Mouse (Mus musculus): Measurements from ENCODE around the gene Fam234b.
A peak's percentile ranks its signal among the peaks of the same experiment; 100 is the strongest.

Gene Fam234b

GRCm38 (mm10) chr6:135197921-135198532 lies at the start of gene Fam234b, which contains the start of gene Hebp1:
TSS of gene Fam234b (plus strand) at chr6:135197977.
TSS of gene Hebp1 (minus strand) at chr6:135198022.
- DNase-seq: peak; percentile 89

- peak; percentile 24 for DNase-seq
Observed at GRCm38 (mm10) chr6:135148506-135148905, 49.3 kb upstream of the Fam234b start.

GRCm38 (mm10) chr6:135149175-135149574 lies 48.6 kb upstream of the Fam234b start:
- DNase-seq: no peak

- DNase-seq: no peak
Observed at GRCm38 (mm10) chr6:135149722-135150121, 48.1 kb upstream of the Fam234b start.

- peak; percentile 20 for DNase-seq
Observed at GRCm38 (mm10) chr6:135150311-135150710, 47.5 kb upstream of the Fam234b start.

- no peak for DNase-seq
Observed at GRCm38 (mm10) chr6:135153719-135154118, 44.1 kb upstream of the Fam234b start.

- DNase-seq: no peak
Observed at GRCm38 (mm10) chr6:135156597-135156996, 41.2 kb upstream of the Fam234b start.

GRCm38 (mm10) chr6:135157496-135157895 lies 40.3 kb upstream of the Fam234b start:
- no peak for DNase-seq

GRCm38 (mm10) chr6:135158509-135158908 lies 39.3 kb upstream of the Fam234b start:
- DNase-seq: no peak

- DNase-seq: no peak
Observed at GRCm38 (mm10) chr6:135161356-135161755, 36.4 kb upstream of the Fam234b start.

GRCm38 (mm10) chr6:135162311-135162710 lies 35.5 kb upstream of the Fam234b start:
- no peak for DNase-seq

GRCm38 (mm10) chr6:135162861-135163260 lies 34.9 kb upstream of the Fam234b start:
- DNase-seq: no peak

- DNase-seq: peak; percentile 27
Observed at GRCm38 (mm10) chr6:135165191-135165590, 32.6 kb upstream of the Fam234b start.

GRCm38 (mm10) chr6:135165706-135166105 lies 32.1 kb upstream of the Fam234b start:
- DNase-seq: no peak

GRCm38 (mm10) chr6:135166262-135166661 lies 31.5 kb upstream of the Fam234b start:
- no peak for DNase-seq

GRCm38 (mm10) chr6:135166712-135167111 lies 31.1 kb upstream of the Fam234b start:
- no peak for DNase-seq

- peak; percentile 95 for DNase-seq
Observed at GRCm38 (mm10) chr6:135167380-135168311, 30.1 kb upstream of the Fam234b start.

- DNase-seq: peak; percentile 26
Observed at GRCm38 (mm10) chr6:135168471-135168870, 29.3 kb upstream of the Fam234b start.

- no peak for DNase-seq
Observed at GRCm38 (mm10) chr6:135169246-135169645, 28.5 kb upstream of the Fam234b start.

GRCm38 (mm10) chr6:135171736-135172135 lies 26.0 kb upstream of the Fam234b start:
- DNase-seq: no peak

GRCm38 (mm10) chr6:135175014-135175413 lies 22.8 kb upstream of the Fam234b start:
- no peak for DNase-seq

GRCm38 (mm10) chr6:135177271-135177670 lies 20.5 kb upstream of the Fam234b start:
- DNase-seq: no peak

GRCm38 (mm10) chr6:135178599-135178998 lies 19.2 kb upstream of the Fam234b start:
- DNase-seq: no peak

- DNase-seq: no peak
Observed at GRCm38 (mm10) chr6:135182925-135183324, 14.9 kb upstream of the Fam234b start.
